Mouse (Mus musculus) 3T3-L1 (cell line): Measurements from ENCODE around the gene Ccdc185.

Experiments
- DNase-seq: peaks from one replicate; pipeline ENCODE4 v3.0.0-alpha.2; 2015; ENCODE audit warnings: low read depth, low spot score

The Ccdc185 gene

GRCm38 (mm10) chr1:182747081-182747480, 1.9 kb downstream of the Ccdc185 start:
- DNase-seq: no peak

- no peak for DNase-seq
Measured at GRCm38 (mm10) chr1:182735891-182736290, 13.1 kb downstream of the Ccdc185 start.

GRCm38 (mm10) chr1:182732695-182733094, 16.3 kb downstream of the Ccdc185 start:
- no peak for DNase-seq

- DNase-seq: no peak
Measured at GRCm38 (mm10) chr1:182729002-182729401, 20.0 kb downstream of the Ccdc185 start.

GRCm38 (mm10) chr1:182727541-182727940, 21.4 kb downstream of the Ccdc185 start:
- no peak for DNase-seq

- DNase-seq: no peak
Measured at GRCm38 (mm10) chr1:182714236-182714935, 34.6 kb downstream of the Ccdc185 start.

GRCm38 (mm10) chr1:182711360-182711933, 37.5 kb downstream of the Ccdc185 start:
- DNase-seq: no peak

- DNase-seq: no peak
Measured at GRCm38 (mm10) chr1:182707459-182707858, 41.5 kb downstream of the Ccdc185 start.

GRCm38 (mm10) chr1:182704882-182705281, 44.1 kb downstream of the Ccdc185 start:
- no peak for DNase-seq

- no peak for DNase-seq
Measured at GRCm38 (mm10) chr1:182699392-182700347, 49.3 kb downstream of the Ccdc185 start.
